Mouse (Mus musculus) heart, postnatal 14 days (tissue): Measurements from ENCODE around the gene March2. TPM values are rescaled to one million over a fixed set of nuclear protein-coding genes. Genes with fewer than 3 reads are reported as not detected.

Experiments
- DNase-seq, 2 experiments: peaks; one replicate each; pipeline ENCODE4 v3.0.0; 2021 to 2022
- intact Hi-C: fragments of 180-260 bp; cut with DNase I; formaldehyde crosslinking; loops from one replicate; pipeline ENCODE4 v1.15.1; 2025
- total RNA-seq, 2 experiments: library from RNA; stranded (reverse); gene quantifications; 2 replicates each; pipeline ENCODE4 v1.2.3; 2021

The March2 gene
- total RNA-seq, 2 experiments from 2014 or later: 160 to 167 TPM

- intact Hi-C loops: loop anchor here (10.0 kb wide), 1 partner anchor 285 kb away; the partner anchor contains the start of gene Actl9
- DNase-seq: no peak
Measured at GRCm38 (mm10) chr17:33719736-33720378, 1.4 kb upstream of the March2 start.

- intact Hi-C loops: no loop called here
- DNase-seq: no peak
Measured at GRCm38 (mm10) chr17:33718944-33719725, 665 bp upstream of the March2 start.

GRCm38 (mm10) chr17:33717982-33718381, 488 bp downstream of the March2 start:
- no peak for DNase-seq
- intact Hi-C loops: no loop called here

GRCm38 (mm10) chr17:33717246-33717645, 1.2 kb downstream of the March2 start:
- no peak for DNase-seq
- intact Hi-C loops: no loop called here

- intact Hi-C loops: no loop called here
- DNase-seq: no peak
Measured at GRCm38 (mm10) chr17:33714779-33715178, 3.7 kb downstream of the March2 start.

- no peak for DNase-seq
Measured at GRCm38 (mm10) chr17:33713271-33713670, 5.2 kb downstream of the March2 start.

GRCm38 (mm10) chr17:33709834-33710233, 8.6 kb downstream of the March2 start:
- intact Hi-C loops: no loop called here
- no peak for DNase-seq

More at GRCm38 (mm10) chr17:33713271-33713670, 5.2 kb downstream of the March2 start:
- intact Hi-C loops: no loop called here

- intact Hi-C loops: no loop called here
- DNase-seq: no peak
Measured at GRCm38 (mm10) chr17:33703091-33703490, 15.4 kb downstream of the March2 start.

- intact Hi-C loops: no loop called here
- DNase-seq: no peak
Measured at GRCm38 (mm10) chr17:33702178-33702577, 16.3 kb downstream of the March2 start.

GRCm38 (mm10) chr17:33695471-33695870, 23.0 kb downstream of the March2 start:
- intact Hi-C loops: no loop called here
- DNase-seq: no peak

GRCm38 (mm10) chr17:33686760-33687159, 31.7 kb downstream of the March2 start, which contains the start of gene Hnrnpm:
Gene Hnrnpm (minus strand): TSS chr17:33686860.
- intact Hi-C loops: no loop called here
- DNase-seq: no peak

GRCm38 (mm10) chr17:33685249-33685653, 33.2 kb downstream of the March2 start:
- intact Hi-C loops: no loop called here
- peak; percentile 99 for DNase-seq

- intact Hi-C loops: no loop called here
Measured at GRCm38 (mm10) chr17:33684671-33685231, 33.7 kb downstream of the March2 start.

GRCm38 (mm10) chr17:33681767-33682166, 36.7 kb downstream of the March2 start:
- no peak for DNase-seq
- intact Hi-C loops: no loop called here

More at GRCm38 (mm10) chr17:33684671-33685231, 33.7 kb downstream of the March2 start:
- DNase-seq: peak; percentile 66 to 69

- intact Hi-C loops: no loop called here
- DNase-seq: no peak
Measured at GRCm38 (mm10) chr17:33678771-33679170, 39.7 kb downstream of the March2 start.

- no peak for DNase-seq
- intact Hi-C loops: no loop called here
Measured at GRCm38 (mm10) chr17:33676086-33676485, 42.4 kb downstream of the March2 start.

GRCm38 (mm10) chr17:33675452-33675851, 43.0 kb downstream of the March2 start:
- intact Hi-C loops: no loop called here
- DNase-seq: peak in 1 of 2 experiments; percentile 31

GRCm38 (mm10) chr17:33673837-33674236, 44.6 kb downstream of the March2 start:
- no peak for DNase-seq
- intact Hi-C loops: no loop called here

GRCm38 (mm10) chr17:33669681-33670080, 48.8 kb downstream of the March2 start:
- DNase-seq: no peak
- intact Hi-C loops: no loop called here

- DNase-seq: no peak
- intact Hi-C loops: no loop called here
Measured at GRCm38 (mm10) chr17:33666813-33667212, 51.7 kb downstream of the March2 start.

- no peak for DNase-seq
- intact Hi-C loops: loop anchor here (5.0 kb wide), 1 partner anchor 152 kb away; no protein-coding TSS in a partner anchor
Measured at GRCm38 (mm10) chr17:33649781-33650475, 68.5 kb downstream of the March2 start.
